Mouse (Mus musculus) right cerebral cortex, postnatal 14 days (tissue): ENCODE data around the gene Gnas.
A peak's percentile ranks its signal among the peaks of the same experiment; 100 is the strongest.
"Not testable (repeated sequence)": the region's sequence is repeated elsewhere in the genome, so short reads cannot be mapped to it uniquely, and the experiment has no call there.

Source experiments
- DNase-seq: peaks from one replicate; pipeline ENCODE4 v3.0.0; 2022

The Gnas gene

DNA sequence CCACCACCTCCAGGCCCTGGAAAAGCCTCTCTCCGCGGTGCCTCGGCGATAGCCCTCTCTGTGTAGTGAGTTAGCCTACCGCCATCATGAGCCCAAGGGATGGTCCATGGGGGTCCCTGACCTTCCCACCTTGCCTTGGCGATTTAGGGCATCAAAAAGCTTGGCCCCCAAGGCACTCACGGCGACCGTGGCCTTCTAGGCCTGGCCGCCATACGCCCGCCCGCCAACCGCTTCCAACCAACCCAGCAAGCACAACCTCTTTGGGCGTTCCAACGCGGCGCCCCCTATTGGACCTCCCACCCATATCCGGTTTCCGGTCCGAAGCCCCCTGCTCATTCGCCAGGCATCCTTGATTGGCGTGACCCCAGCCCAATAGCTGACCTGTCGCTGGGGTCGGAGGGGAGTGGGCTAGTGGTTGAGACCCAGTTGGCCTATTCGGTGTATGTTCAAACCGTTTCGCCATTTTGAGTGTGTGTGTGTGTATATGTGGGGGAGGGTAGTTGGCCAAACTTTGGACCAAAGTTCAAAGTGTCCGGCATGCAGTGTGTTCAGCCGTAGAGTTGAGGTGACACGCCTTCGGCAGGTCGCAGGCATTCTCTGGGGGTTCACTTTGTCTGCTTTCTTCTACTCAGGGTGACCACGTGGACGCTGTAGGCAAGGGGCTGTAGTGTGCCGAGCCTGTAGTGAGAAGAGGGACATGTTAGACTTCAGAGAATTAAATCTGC, 11.2 kb downstream of the Gnas start:
- DNase-seq = peak; percentile 91

- DNase-seq = no peak
These were observed 11.9 kb downstream of the Gnas start for GRCm38 (mm10) chr2:174295900-174296465.

DNA sequence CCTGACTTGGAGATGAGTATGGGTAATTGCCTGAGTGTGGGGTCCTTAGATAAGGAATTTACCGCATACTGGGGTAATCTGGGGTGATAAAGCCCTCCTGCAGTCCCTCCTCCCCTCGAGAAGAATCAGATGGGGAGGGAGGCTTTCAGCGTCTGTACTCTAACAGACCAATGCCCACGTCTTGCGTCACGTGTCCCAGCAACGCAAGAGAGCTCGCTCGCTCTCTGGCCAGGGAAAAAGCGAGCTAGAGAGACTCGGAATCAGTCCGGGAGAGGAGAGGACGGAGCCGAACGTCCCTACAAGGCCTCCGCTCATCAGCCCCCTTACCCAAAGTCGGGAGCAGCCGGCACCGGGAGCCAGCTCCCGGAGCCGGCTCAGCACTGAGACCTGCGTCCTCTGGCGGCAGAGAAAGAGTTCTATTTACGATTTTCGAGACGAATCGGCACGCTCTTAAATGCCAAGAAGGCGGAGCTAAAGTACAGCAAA, 13.0 kb downstream of the Gnas start:
- DNase-seq = peak; percentile 46

DNA sequence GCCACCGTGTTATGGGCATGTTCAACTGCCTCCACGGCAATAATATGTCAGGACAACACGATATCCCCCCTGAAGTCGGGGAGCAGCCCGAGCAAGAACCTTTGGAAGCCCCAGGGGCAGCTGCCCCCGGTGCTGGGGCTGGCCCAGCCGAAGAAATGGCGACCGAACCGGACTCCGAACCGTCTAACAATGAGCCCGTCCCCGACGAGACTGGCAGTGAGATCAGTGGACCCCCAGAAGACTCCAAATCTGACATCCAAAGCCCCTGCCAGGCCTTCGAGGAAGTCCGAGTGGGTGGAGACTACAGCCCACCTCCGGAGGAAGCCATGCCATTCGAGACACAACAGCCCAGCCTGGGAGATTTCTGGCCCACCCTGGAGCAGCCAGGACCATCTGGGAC, 13.7 kb downstream of the Gnas start:
- no peak for DNase-seq

DNA sequence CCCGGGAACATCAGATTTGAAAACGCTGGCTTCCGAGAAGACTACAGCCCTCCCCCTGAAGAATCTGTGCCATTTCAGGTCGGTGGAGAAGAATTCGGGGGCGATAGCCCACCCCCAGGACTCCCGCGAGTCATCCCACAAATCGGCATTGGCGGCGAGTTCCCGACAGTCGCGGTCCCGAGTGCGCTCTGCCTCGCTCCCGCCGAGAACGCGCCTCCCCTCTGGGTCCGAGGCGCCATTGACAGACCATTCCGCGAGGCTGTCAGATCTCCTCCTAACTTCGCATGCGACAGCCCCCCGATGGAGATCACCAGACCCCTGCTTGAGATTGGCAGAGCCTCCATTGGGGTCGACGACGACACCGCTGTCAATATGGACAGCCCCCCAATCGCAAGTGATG, 14.4 kb downstream of the Gnas start:
- DNase-seq = no peak

- DNase-seq = no peak
These were observed 15.1 kb downstream of the Gnas start for GRCm38 (mm10) chr2:174299091-174299770.

GRCm38 (mm10) chr2:174299771-174300160, 15.6 kb downstream of the Gnas start:
- DNase-seq = no peak

GRCm38 (mm10) chr2:174300186-174300585, 16.1 kb downstream of the Gnas start:
- DNase-seq = no peak

DNA sequence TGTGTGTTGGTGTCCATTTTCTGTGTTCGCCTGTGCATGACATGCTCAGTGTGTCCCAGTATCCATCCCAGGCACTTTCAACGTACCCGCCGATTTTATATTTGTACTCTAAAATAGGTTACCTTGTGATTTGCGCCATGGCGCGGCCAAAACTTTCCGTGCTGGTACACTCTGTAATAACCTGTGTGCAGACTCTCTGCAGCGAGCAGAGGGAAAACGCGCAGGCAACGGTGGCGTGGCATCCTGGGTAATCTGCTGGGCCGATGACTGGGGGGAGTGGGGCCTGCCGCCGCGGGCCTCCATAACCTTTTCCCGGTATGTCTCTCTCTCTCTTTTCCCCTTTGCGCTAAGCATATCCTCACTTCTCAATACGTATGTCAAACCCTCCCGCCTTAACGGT, 16.5 kb downstream of the Gnas start:
- no peak for DNase-seq

- DNase-seq = no peak
These were observed 18.4 kb downstream of the Gnas start for GRCm38 (mm10) chr2:174302526-174302925.

- no peak for DNase-seq
These were observed 21.5 kb downstream of the Gnas start for GRCm38 (mm10) chr2:174305646-174306045.

GRCm38 (mm10) chr2:174307903-174308302, 23.8 kb downstream of the Gnas start:
- no peak for DNase-seq

GRCm38 (mm10) chr2:174310913-174311514, 26.9 kb downstream of the Gnas start:
- DNase-seq = peak; percentile 64

GRCm38 (mm10) chr2:174311613-174312012, 27.5 kb downstream of the Gnas start:
- no peak for DNase-seq

DNA sequence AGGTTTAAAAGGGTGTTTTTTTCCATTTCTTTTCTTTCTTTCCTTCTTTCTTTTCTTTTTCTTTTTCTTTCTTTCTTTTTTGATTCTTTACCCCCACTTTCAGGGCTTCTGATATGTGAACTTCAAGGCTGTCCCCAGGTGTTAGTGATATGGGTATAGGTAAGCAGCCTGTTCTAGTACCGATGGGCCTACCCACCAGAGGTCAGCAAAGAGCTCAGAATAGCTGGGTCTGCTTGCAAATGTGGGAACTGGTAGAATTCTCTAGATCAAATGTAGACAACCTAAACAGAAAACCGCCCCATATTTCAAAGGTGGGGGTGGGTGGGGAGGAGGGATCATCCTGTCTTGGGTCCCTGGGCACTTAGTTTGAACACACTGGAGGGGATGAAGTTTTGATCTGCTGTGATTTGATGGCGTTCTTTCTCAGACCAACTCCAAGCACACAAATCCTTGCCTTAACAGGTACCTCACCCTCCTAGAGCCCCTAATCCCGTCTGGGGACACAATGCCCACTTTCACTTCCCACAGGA, 28.1 kb downstream of the Gnas start:
- peak; percentile 80 for DNase-seq

DNA sequence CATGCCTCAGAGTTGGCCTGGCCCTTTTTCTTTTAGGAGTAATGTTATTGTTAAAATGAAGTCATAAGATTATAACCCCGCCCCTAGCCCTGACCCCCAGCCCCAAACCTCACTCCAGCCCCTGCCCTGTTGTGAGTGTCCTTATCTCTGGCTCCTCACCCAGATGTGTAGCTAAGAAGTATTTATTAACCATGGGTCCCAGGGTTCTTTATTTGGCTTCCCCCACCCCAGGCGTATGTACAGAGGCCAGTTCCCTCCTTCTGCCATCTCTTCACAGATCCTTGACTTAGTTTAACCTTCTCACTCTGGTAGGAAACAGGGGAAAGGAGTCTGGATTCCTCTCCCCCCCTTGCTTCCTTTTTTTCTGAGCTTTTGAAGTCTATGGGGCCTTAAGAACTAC, 28.5 kb downstream of the Gnas start:
- DNase-seq = no peak

- not testable (repeated sequence) for DNase-seq
These were observed 31.3 kb downstream of the Gnas start for GRCm38 (mm10) chr2:174315445-174315844.

DNA sequence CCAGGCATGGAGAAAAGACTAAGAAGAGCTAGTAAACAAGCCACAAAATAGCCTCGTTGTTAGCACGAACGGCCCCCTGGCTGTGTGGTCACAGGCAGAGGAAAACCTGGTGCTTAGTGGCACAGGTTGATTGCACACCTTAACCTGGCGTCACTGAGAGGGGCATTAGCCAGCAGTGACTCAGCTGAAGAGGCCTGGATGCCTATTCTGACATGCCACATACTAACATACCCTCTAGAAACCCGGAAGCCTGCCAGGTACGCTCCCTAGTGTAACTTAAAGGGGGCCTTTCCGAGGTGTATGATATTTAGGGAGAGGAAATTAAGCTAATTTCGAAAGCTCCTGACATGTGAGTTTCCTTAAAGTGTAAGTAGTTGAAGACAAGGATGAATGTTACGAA, 32.5 kb downstream of the Gnas start:
- DNase-seq = no peak

DNA sequence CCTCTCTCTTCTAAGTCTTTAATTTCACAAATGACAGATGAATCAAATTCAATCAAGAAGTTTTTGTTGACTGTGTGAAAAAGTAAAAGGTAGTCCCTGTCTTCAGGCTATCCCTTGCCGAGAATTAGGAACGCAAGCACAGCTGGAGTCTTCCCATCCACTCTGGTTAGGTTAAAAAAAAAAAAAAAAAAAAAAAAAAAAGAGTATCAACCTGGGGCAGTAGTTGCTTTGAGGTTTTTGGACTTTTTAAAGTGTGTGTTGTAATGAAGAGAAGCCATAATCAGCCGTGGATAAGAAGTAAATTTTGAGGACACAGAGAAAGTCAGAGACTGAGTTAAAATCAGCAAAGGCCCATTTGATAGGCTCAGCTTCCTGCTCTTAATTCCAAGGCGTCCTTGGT, 41.9 kb downstream of the Gnas start:
- no peak for DNase-seq

DNA sequence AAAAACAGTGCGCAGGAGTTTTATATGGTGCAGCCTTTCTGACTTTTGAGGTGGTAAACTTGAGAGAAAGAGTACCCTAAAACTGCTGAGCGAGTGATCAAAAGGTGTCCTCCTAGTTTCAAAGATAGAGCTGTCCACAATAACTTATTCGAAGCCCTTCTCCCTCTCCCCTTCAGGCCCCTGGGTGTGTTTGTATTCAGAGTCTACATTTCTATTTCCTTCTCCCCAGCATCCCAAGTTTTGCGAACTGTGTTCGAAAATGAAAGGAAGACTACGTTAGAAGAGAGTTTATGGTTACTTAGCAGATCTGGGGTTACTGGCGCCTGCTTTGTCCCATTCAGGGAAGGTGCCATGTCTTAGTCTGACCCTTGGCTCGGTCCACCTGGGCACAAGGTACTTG, 42.4 kb downstream of the Gnas start:
- DNase-seq = no peak

- DNase-seq = peak; percentile 68
These were observed 43.3 kb downstream of the Gnas start for GRCm38 (mm10) chr2:174327295-174327981.

DNA sequence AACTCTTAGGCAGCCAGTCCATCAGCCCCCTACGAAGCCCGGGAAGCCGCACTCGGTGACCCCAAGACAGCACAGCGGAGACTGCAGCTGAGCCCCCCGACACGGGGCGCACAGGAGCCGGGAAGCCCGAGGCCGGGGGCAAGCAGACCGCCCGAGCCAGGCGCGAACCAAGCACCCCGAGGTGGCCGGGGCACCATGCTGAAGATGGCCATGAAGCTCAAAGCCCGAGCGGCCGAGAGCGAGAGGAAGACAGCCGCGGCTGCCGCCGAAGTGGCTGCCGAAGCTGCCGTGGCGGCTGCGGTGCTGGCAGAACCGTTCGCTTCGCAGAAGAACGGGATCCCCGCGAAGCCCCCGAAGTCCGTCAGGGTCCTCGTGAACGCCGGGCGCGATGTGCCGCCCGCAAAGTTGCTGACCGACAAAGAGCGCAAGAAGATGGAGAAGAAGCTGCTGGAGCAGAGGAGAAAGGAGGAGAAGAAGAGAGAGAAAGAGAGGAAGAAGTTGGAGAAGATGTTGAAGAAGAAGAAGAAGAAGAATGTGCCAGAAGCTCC, 44.3 kb downstream of the Gnas start:
- DNase-seq = no peak
